Mouse (Mus musculus) liver, embryonic 14 days (tissue): Measurements from ENCODE around the gene Gm15093. TPM values are rescaled to one million over a fixed set of nuclear protein-coding genes. Genes with fewer than 3 reads are reported as not detected.

Experiments used
- polyA plus RNA-seq: library from polyadenylated mRNA; depleted of rRNA; stranded (reverse); fragments of >200 nt; gene quantifications from 2 replicates; pipeline ENCODE4 v1.2.3, GENCODE M21; 2012; rRNA removed

Gene Gm15093
- polyA plus RNA-seq, result not detected in 2 replicates

GRCm38 (mm10) chrX:149272077-149272476 is at the start of gene Gm15093:
Gm15093 (plus strand) TSS chrX:149272377.

Other genes with a start within 250 kb of the Gm15093 start
- gene Ott, start 198.1 kb upstream of the Gm15093 start, polyA plus RNA-seq, result not detected in 2 replicates
- not detected in 2 replicates for gene Gm15085, start 175.2 kb downstream of the Gm15093 start, polyA plus RNA-seq